Mouse (Mus musculus): ENCODE data around the gene Idi2. TPM values are rescaled to one million over a fixed set of nuclear protein-coding genes. Genes with fewer than 3 reads are reported as not detected.
"Not testable (repeated sequence)": the region's sequence is repeated elsewhere in the genome, so short reads cannot be mapped to it uniquely, and the experiment has no call there.

The Idi2 gene
- total RNA-seq, 2 experiments from 2014 or later = not detected

GRCm38 (mm10) chr13:8995990-8996786 is 43.5 kb downstream of the Idi2 start, which contains the start of gene Gtpbp4:
Gene Gtpbp4, minus strand, starts transcription at chr13:8996083.
- DNase-seq (ENCODE audit: extremely low spot score in 1 of 2, low spot score in 1 of 2) = peak; percentile 91

GRCm38 (mm10) chr13:8997221-8997620 is 44.6 kb downstream of the Idi2 start:
- not testable (repeated sequence) for DNase-seq (ENCODE audit: extremely low spot score in 1 of 2, low spot score in 1 of 2)

- no peak for DNase-seq (ENCODE audit: extremely low spot score in 1 of 2, low spot score in 1 of 2)
Measured at GRCm38 (mm10) chr13:8999464-8999863, 46.8 kb downstream of the Idi2 start.

- no peak for DNase-seq (ENCODE audit: extremely low spot score in 1 of 2, low spot score in 1 of 2)
Measured at GRCm38 (mm10) chr13:9003306-9003705, 50.6 kb downstream of the Idi2 start.

Small RNA genes within 50 kb of the gene (microRNA-seq; reads per million reads assigned to microRNA genes)
- gene Gm22750 = 0 reads per million in 2 experiments

Other genes starting within 250 kb of the Idi2 start
- 10 to 100 TPM; 84.9 to 89.5 TPM for gene Wdr37, start 81.0 kb upstream of the Idi2 start, total RNA-seq (2021)
- gene Idi1, start 67.4 kb upstream of the Idi2 start, total RNA-seq (2021) = 10 to 100 TPM; 37.4 to 43.1 TPM
- not detected for gene Gm9745, start 4.6 kb upstream of the Idi2 start, total RNA-seq (2021)
- gene Gtpbp4, start 43.2 kb downstream of the Idi2 start, total RNA-seq (2021) = 10 to 100 TPM; 39.1 to 39.3 TPM
- gene Larp4b, start 141.0 kb downstream of the Idi2 start, total RNA-seq (2021) = 10 to 100 TPM; 73.2 to 76.8 TPM

All from layer of hippocampus, postnatal 25 days (tissue).